Mouse (Mus musculus): ENCODE results near the gene Emp2. TPM values are rescaled to one million over a fixed set of nuclear protein-coding genes. Genes with fewer than 3 reads are reported as not detected.

Emp2 gene
- polyA plus RNA-seq, 1 experiment from 2014 or later: 4.2 TPM

GRCm38 (mm10) chr16:10311086-10311485, 2.7 kb downstream of the Emp2 start:
- H3K36me3 ChIP-seq: no peaks in the 10 kb centered on the region
- no peak overlapping the region for H3K27ac ChIP-seq
- WGBS: 36% methylated on average over 3 of the region's 3 CpGs
- H3K27me3 ChIP-seq (ENCODE audit: low read depth, poor library complexity, severe bottlenecking): peaks cover 50% of the 10 kb centered on the region
- H3K4me3 ChIP-seq: no peak overlapping the region
- peaks cover 36% of the 10 kb centered on the region for H3K4me1 ChIP-seq
- H3K9me3 ChIP-seq (replicated peaks): no peaks in the 10 kb centered on the region
- DNase-seq (ENCODE audit: low spot score): peak; percentile 51

- Histone ChIP-seq H3K27ac (no peak overlapping the region), H3K27me3 (ENCODE audit: low read depth, poor library complexity, severe bottlenecking) (peaks cover 52% of the 10 kb centered on the region), H3K9me3 (replicated peaks) (no peaks in the 10 kb centered on the region), H3K36me3 (no peaks in the 10 kb centered on the region), H3K4me1 (peaks cover 36% of the 10 kb centered on the region), H3K4me3 (no peak overlapping the region)
- 86% methylated on average over 5 of the region's 5 CpGs for WGBS
- DNase-seq (ENCODE audit: low spot score): no peak
These were observed 3.3 kb downstream of the Emp2 start for GRCm38 (mm10) chr16:10310507-10310906.

GRCm38 (mm10) chr16:10307351-10307750, 6.4 kb downstream of the Emp2 start:
- no peak for DNase-seq (ENCODE audit: low spot score)
- H3K4me3 ChIP-seq: no peak overlapping the region
- peaks cover 20% of the 10 kb centered on the region for H3K4me1 ChIP-seq
- 60% methylated on average over 5 of the region's 5 CpGs for WGBS
- peaks cover 21% of the 10 kb centered on the region for H3K27me3 ChIP-seq (ENCODE audit: low read depth, poor library complexity, severe bottlenecking)
- no peak overlapping the region for H3K27ac ChIP-seq
- H3K9me3 ChIP-seq (replicated peaks): no peaks in the 10 kb centered on the region
- no peaks in the 10 kb centered on the region for H3K36me3 ChIP-seq

- 85% methylated on average over 3 of the region's 3 CpGs for WGBS
- DNase-seq (ENCODE audit: low spot score): no peak
These were observed 7.7 kb downstream of the Emp2 start for GRCm38 (mm10) chr16:10306101-10306500.

DNA sequence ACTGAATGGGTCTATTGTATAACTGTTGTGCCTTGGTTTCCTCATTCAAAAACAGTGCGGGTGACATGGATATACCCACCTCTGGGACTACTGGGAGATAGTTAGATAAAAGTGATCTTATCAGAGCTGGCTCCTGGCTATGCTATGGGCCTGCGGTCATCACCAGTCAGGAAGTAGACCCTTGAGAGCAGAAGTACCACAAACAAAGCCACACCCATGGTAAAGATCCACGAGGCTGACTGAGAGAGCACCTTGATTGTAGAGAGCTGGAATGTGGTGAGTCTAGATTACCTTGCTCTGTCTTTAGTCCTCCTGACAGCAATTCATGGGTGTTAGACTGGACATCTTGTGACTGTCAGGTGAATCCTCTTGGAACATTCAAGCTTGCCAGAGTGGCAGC, 12.4 kb downstream of the Emp2 start:
- Histone ChIP-seq H3K27me3 (ENCODE audit: low read depth, poor library complexity, severe bottlenecking) (0 out of 2 replicates have a peak, but pooled peaks cover 4% of the 10 kb centered on the region), H3K4me1 (peaks cover 14% of the 10 kb centered on the region)
- 83% methylated on average over 3 of the region's 3 CpGs for WGBS

More at GRCm38 (mm10) chr16:10306101-10306500, 7.7 kb downstream of the Emp2 start:
- Histone ChIP-seq H3K4me3 (no peak overlapping the region), H3K4me1 (peaks cover 8% of the 10 kb centered on the region), H3K27me3 (ENCODE audit: low read depth, poor library complexity, severe bottlenecking) (0 out of 2 replicates have a peak, but pooled peaks cover 11% of the 10 kb centered on the region), H3K9me3 (replicated peaks) (no peaks in the 10 kb centered on the region), H3K36me3 (no peaks in the 10 kb centered on the region), H3K27ac (no peak overlapping the region)

GRCm38 (mm10) chr16:10300231-10301186, 13.3 kb downstream of the Emp2 start:
- Histone ChIP-seq H3K27me3 (ENCODE audit: low read depth, poor library complexity, severe bottlenecking) (no peaks in the 10 kb centered on the region), H3K4me1 (peaks cover 17% of the 10 kb centered on the region), H3K9me3 (replicated peaks) (no peaks in the 10 kb centered on the region), H3K36me3 (no peaks in the 10 kb centered on the region), H3K27ac (no peak overlapping the region), H3K4me3 (no peak overlapping the region)
- no peak for DNase-seq (ENCODE audit: low spot score)
- WGBS: 83% methylated on average over 3 of the region's 3 CpGs

More for the DNA sequence above, 12.4 kb downstream of the Emp2 start:
- no peaks in the 10 kb centered on the region for H3K9me3 ChIP-seq (replicated peaks)
- no peak overlapping the region for H3K27ac ChIP-seq
- DNase-seq (ENCODE audit: low spot score): no peak
- no peaks in the 10 kb centered on the region for H3K36me3 ChIP-seq
- no peak overlapping the region for H3K4me3 ChIP-seq

GRCm38 (mm10) chr16:10299637-10300036, 14.1 kb downstream of the Emp2 start:
- Histone ChIP-seq H3K9me3 (replicated peaks) (no peaks in the 10 kb centered on the region), H3K4me3 (no peak overlapping the region), H3K27ac (no peak overlapping the region), H3K27me3 (ENCODE audit: low read depth, poor library complexity, severe bottlenecking) (no peaks in the 10 kb centered on the region), H3K4me1 (peaks cover 17% of the 10 kb centered on the region), H3K36me3 (no peaks in the 10 kb centered on the region)
- 24% methylated on average over 8 of the region's 8 CpGs for WGBS
- DNase-seq (ENCODE audit: low spot score): no peak

DNA sequence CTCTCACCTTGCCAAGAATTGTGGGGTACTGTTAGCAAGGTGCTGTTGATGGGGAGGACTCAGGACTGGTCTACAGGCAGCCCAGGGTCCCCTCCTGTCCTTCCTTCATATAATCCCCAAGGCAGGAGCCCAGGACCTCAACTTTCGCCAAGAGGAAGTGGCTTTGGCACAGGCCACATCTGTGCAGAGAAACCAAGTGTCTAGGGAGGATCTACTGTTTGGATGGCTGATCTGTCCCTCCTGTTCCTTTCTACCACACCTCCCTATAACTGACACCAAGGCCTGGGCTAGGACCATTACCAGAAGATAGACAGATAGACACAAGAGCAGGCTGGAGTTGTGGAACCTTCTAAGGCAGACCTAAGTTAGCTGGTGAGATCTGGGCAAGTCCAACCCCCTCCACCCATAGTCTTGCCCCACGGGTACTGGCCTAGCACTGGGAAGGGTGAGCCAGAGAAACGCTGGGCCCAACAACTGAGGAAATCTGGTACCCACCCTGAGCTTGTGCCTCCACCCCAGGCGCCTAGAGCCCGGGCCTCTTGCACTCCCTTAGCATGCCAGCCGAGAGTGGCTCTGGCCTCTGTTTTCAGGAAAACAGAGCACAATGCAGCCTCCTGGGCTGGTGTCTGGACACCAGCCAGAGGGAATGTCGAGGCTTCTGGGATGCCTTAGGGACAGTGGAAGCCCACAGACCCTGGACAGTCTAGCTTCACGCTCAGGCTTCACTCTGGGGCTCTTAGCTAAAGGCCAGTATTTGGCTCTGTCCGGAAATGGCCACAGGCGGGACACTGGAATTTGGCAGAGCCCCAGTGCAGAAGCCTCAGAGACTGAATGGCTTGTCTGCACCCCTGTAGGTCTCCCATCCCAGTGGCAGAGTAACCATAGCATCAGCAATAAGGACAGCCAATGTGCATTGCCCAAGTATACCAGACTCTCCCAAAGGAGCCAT, 15.8 kb downstream of the Emp2 start:
- Histone ChIP-seq H3K27ac (no peak overlapping the region), H3K36me3 (no peaks in the 10 kb centered on the region), H3K27me3 (ENCODE audit: low read depth, poor library complexity, severe bottlenecking) (no peaks in the 10 kb centered on the region), H3K4me1 (peaks cover 17% of the 10 kb centered on the region), H3K9me3 (replicated peaks) (no peaks in the 10 kb centered on the region), H3K4me3 (no peak overlapping the region)
- WGBS: 90% methylated on average over 10 of the region's 10 CpGs
- no peak for DNase-seq (ENCODE audit: low spot score)

GRCm38 (mm10) chr16:10288115-10288514, 25.7 kb downstream of the Emp2 start:
- no peak overlapping the region for H3K27ac ChIP-seq
- WGBS: 88% methylated on average over 6 of the region's 6 CpGs
- peaks cover 23% of the 10 kb centered on the region for H3K4me1 ChIP-seq
- no peak for DNase-seq (ENCODE audit: low spot score)
- no peaks in the 10 kb centered on the region for H3K9me3 ChIP-seq (replicated peaks)
- H3K27me3 ChIP-seq (ENCODE audit: low read depth, poor library complexity, severe bottlenecking): no peaks in the 10 kb centered on the region
- H3K36me3 ChIP-seq: no peaks in the 10 kb centered on the region
- H3K4me3 ChIP-seq: no peak overlapping the region

DNA sequence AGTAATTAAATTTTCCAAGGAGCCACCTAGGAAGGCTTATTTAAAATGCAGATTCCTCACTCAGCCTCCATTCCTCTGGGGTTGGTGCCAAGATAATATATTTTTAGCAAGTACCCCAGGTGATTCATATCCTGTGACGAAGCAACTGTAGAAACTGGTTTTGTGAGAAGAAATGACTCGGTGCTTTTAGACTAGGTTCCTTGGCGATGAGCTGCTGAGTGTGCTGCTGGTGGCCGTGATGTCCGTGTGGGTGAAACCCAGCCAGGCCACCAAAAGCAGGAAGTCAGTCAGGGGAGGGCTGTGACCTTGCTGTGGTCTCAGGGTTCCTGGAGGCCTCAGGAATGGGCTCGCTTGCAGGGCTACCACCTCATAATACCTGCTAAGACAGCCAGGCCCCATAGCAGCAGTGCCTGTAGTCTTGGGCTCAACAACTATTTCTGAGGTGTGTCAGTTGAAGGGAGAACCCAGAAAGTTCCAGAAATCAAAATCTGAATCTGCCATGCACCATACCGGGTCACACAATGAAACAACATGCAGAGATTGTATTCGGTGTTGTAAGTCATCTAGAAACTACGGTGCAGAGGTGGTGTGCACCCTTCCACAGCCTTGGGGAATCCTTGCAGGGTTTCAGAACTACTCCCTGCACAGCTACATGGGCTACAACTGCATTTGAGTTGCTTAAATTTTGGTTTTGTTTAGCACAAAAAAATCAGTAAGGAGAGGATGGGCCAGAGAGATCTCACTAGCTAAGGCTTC, 27.1 kb downstream of the Emp2 start:
- WGBS: 83% methylated on average over 9 of the region's 9 CpGs
- Histone ChIP-seq H3K36me3 (no peaks in the 10 kb centered on the region), H3K27ac (0 out of 2 replicates have a peak overlapping the region, but pooled peaks have one; percentile 19), H3K4me1 (peaks cover 23% of the 10 kb centered on the region), H3K4me3 (no peak overlapping the region), H3K9me3 (replicated peaks) (no peaks in the 10 kb centered on the region), H3K27me3 (ENCODE audit: low read depth, poor library complexity, severe bottlenecking) (no peaks in the 10 kb centered on the region)
- DNase-seq (ENCODE audit: low spot score): no peak

- peaks cover 6% of the 10 kb centered on the region; the same call in 1 of the 2 replicates for H3K27me3 ChIP-seq (ENCODE audit: low read depth, poor library complexity, severe bottlenecking)
- no peak overlapping the region for H3K4me3 ChIP-seq
- no peaks in the 10 kb centered on the region for H3K36me3 ChIP-seq
- peaks cover 18% of the 10 kb centered on the region for H3K4me1 ChIP-seq
- no peaks in the 10 kb centered on the region for H3K9me3 ChIP-seq (replicated peaks)
- no peak overlapping the region for H3K27ac ChIP-seq
- DNase-seq (ENCODE audit: low spot score): no peak
- WGBS: 83% methylated on average over 3 of the region's 3 CpGs
These were observed 31.9 kb downstream of the Emp2 start for GRCm38 (mm10) chr16:10281890-10282289.

DNA sequence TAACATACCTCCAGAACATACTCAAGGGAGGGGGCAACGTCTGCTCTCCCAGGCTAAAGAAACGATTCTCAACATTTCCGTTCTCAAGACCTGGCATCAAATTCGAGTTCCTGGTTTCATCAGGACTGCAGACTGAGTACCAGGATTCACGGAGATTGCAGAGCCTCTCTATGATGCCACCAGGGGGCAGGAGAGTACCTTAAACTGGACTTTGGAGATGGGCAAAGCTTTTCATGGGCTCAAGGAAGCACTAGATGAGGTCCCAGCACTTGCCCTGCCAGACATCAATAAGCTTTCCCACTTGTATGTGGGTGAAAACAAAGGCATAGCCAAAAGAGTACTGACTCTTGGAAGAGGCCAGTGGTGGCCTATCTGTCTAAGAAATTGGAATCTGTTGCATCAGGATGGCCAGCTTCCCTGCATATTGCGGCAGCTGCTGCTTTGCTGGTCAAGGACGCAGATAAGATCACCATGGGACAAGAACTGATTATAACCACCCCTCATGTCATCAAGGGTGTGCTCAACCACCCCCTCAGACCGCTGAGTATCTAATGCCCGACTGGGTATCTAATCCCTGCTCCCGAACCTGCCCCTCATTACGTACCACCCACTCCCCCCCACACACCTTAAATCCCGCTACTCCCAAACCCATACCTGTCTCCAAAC, 33.3 kb downstream of the Emp2 start:
- Histone ChIP-seq H3K4me3 (no peak overlapping the region), H3K36me3 (no peaks in the 10 kb centered on the region), H3K9me3 (replicated peaks) (no peaks in the 10 kb centered on the region), H3K27me3 (ENCODE audit: low read depth, poor library complexity, severe bottlenecking) (peaks cover 6% of the 10 kb centered on the region; the same call in 1 of the 2 replicates), H3K27ac (no peak overlapping the region), H3K4me1 (peaks cover 4% of the 10 kb centered on the region)
- WGBS: 55% methylated on average over 12 of the region's 12 CpGs
- DNase-seq (ENCODE audit: low spot score): peak; percentile 81
